14 mouse cellular contexts compared by ENCODE assay signal in the genomic region with DNA sequence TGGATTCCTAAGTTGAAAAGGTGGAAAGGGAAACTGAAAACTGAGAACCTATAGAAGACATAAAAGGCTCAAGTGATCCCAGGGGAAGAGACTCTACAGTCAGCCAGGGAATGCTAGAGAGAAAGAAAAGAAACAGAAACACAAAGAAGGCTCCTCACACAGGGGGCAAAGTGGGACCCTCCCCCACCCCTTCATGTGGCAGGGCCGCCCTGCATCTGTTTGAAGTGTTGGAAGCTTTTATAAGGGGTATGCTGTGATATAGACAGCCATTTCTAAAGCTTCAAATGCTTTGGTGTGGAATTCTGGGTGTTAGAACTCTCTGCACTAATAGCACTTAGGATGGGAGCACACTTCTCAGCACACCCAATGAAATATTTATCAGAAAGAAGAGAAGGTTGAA.
DNase-seq lines count a peak whose midpoint lies in the region; ATAC-seq lines count a peak whose summit lies in the region.
"Had no signal": no experiment of that assay in that cellular context is flagged by ENCODE, and none has a peak within 500 bp of the region (broad histone marks: within the 10 kb centered on the region; RNA-seq: fewer than 3 reads in every experiment).

No protein-coding gene starts in this region.

- H3K9me3 ChIP-seq in intestine, embryonic 15.5 days: no peaks in the 10 kb centered on the region
- H3K9me3 ChIP-seq in intestine, embryonic 16.5 days (ENCODE audit: control insufficient read depth, low read length): no peaks in the 10 kb centered on the region
- H3K9me3 ChIP-seq in midbrain, embryonic 13.5 days: no peaks in the 10 kb centered on the region; the same call in 1 of the 2 replicates
- H3K9me3 ChIP-seq in midbrain, embryonic 11.5 days (ENCODE audit: control insufficient read depth, low read length): no peaks in the 10 kb centered on the region
- H3K9me3 ChIP-seq in stomach, embryonic 16.5 days (replicated peaks; ENCODE audit: control insufficient read depth, low read length): no peaks in the 10 kb centered on the region

- H3K4me3 ChIP-seq in intestine, embryonic 15.5 days (replicated peaks): no peak overlapping the region
- H3K4me3 ChIP-seq in intestine, embryonic 16.5 days (ENCODE audit: low read length): no peak overlapping the region
- H3K4me3 ChIP-seq in midbrain, embryonic 13.5 days (replicated peaks): no peak overlapping the region
- no peak overlapping the region for H3K4me3 ChIP-seq in midbrain, embryonic 11.5 days (ENCODE audit: low read depth, low read length)
- H3K4me3 ChIP-seq in stomach, embryonic 16.5 days (replicated peaks; ENCODE audit: low read length): no peak overlapping the region

- H3K4me1 ChIP-seq in intestine, embryonic 15.5 days (replicated peaks): no peaks in the 10 kb centered on the region; the same call in 1 of the 2 replicates
- no peaks in the 10 kb centered on the region for H3K4me1 ChIP-seq in intestine, embryonic 16.5 days (ENCODE audit: control insufficient read depth, insufficient read depth, low read length)
- peaks cover 10% of the 10 kb centered on the region for H3K4me1 ChIP-seq in midbrain, embryonic 13.5 days (replicated peaks)
- 0 out of 2 replicates have a peak, but pooled peaks cover 3% of the 10 kb centered on the region for H3K4me1 ChIP-seq in midbrain, embryonic 11.5 days (ENCODE audit: control insufficient read depth, insufficient read depth, low read length)
- H3K4me1 ChIP-seq in stomach, embryonic 16.5 days (ENCODE audit: control insufficient read depth, insufficient read depth, low read length): peaks cover 5% of the 10 kb centered on the region

- H3K9ac ChIP-seq in intestine, embryonic 15.5 days: no peak overlapping the region
- H3K9ac ChIP-seq in intestine, embryonic 16.5 days (ENCODE audit: low read depth, low read length): no peak overlapping the region
- H3K9ac ChIP-seq in midbrain, embryonic 13.5 days (replicated peaks): no peak overlapping the region
- no peak overlapping the region for H3K9ac ChIP-seq in midbrain, embryonic 11.5 days (ENCODE audit: low read length)
- no peak overlapping the region for H3K9ac ChIP-seq in stomach, embryonic 16.5 days (ENCODE audit: low read length)
- H3K9ac ChIP-seq: liver, embryonic 14.5 days had no signal

- 0 out of 2 replicates have a peak overlapping the region, but pooled peaks have one; percentile 7 for H3K27ac ChIP-seq in intestine, embryonic 15.5 days
- no peak overlapping the region for H3K27ac ChIP-seq in intestine, embryonic 16.5 days (ENCODE audit: low read length)
- H3K27ac ChIP-seq in midbrain, embryonic 13.5 days: no peak overlapping the region
- no peak overlapping the region for H3K27ac ChIP-seq in midbrain, embryonic 11.5 days (ENCODE audit: low read depth, low read length)
- peak overlapping the region; percentile 67 for H3K27ac ChIP-seq in stomach, embryonic 16.5 days (ENCODE audit: low read length)
- H3K27ac ChIP-seq: liver, embryonic 14.5 days had no signal

- 71% methylated on average over 1 of the region's 1 CpGs for WGBS in intestine, embryonic 15.5 days
- WGBS in intestine, embryonic 16.5 days: 46% methylated on average over 1 of the region's 1 CpGs
- WGBS in midbrain, embryonic 13.5 days: 4% methylated on average over 1 of the region's 1 CpGs
- 5% methylated on average over 1 of the region's 1 CpGs for WGBS in midbrain, embryonic 11.5 days
- 52% methylated on average over 1 of the region's 1 CpGs for WGBS in stomach, embryonic 16.5 days

- DNase-seq in embryo, embryonic 10.5 days (ENCODE audit: low spot score): peak; percentile 28
- no peak for DNase-seq in embryo, embryonic 9.5 days (ENCODE audit: extremely low spot score)
- DNase-seq in midbrain, embryonic 11.5 days (ENCODE audit: low spot score, missing footprints): no peak
- no peak for DNase-seq in urinary bladder, postnatal 36 days (ENCODE audit: low spot score in 2 of 2)
- DNase-seq: cerebellum, adult 11-12 months; thymus, adult 2 months had no signal

- H3K36me3 ChIP-seq in intestine, embryonic 15.5 days: no peaks in the 10 kb centered on the region
- H3K36me3 ChIP-seq in intestine, embryonic 16.5 days (ENCODE audit: control insufficient read depth, insufficient read depth, low read length): no peaks in the 10 kb centered on the region
- no peaks in the 10 kb centered on the region for H3K36me3 ChIP-seq in midbrain, embryonic 13.5 days
- no peaks in the 10 kb centered on the region for H3K36me3 ChIP-seq in midbrain, embryonic 11.5 days (ENCODE audit: control insufficient read depth, insufficient read depth, low read length)
- no peaks in the 10 kb centered on the region for H3K36me3 ChIP-seq in stomach, embryonic 16.5 days (ENCODE audit: control insufficient read depth, insufficient read depth, low read length)

- H3K4me2 ChIP-seq in intestine, embryonic 15.5 days (replicated peaks): no peak overlapping the region
- H3K4me2 ChIP-seq in intestine, embryonic 16.5 days (ENCODE audit: low read depth, low read length): no peak overlapping the region
- H3K4me2 ChIP-seq in midbrain, embryonic 13.5 days (replicated peaks): no peak overlapping the region
- H3K4me2 ChIP-seq in midbrain, embryonic 11.5 days: no peak overlapping the region
- no peak overlapping the region for H3K4me2 ChIP-seq in stomach, embryonic 16.5 days (ENCODE audit: low read depth, low read length)
- H3K4me2 ChIP-seq: heart, embryonic 11.5 days had no signal

- H3K27me3 ChIP-seq in intestine, embryonic 15.5 days (replicated peaks): no peaks in the 10 kb centered on the region
- no peaks in the 10 kb centered on the region for H3K27me3 ChIP-seq in intestine, embryonic 16.5 days (replicated peaks; ENCODE audit: control insufficient read depth, insufficient read depth, low read length)
- no peaks in the 10 kb centered on the region for H3K27me3 ChIP-seq in midbrain, embryonic 13.5 days
- no peaks in the 10 kb centered on the region for H3K27me3 ChIP-seq in midbrain, embryonic 11.5 days (ENCODE audit: control insufficient read depth, insufficient read depth, low read length)
- no peaks in the 10 kb centered on the region for H3K27me3 ChIP-seq in stomach, embryonic 16.5 days (ENCODE audit: control insufficient read depth, insufficient read depth, low read length)
- H3K27me3 ChIP-seq: CH12.LX had no signal

- ATAC-seq in intestine, embryonic 15.5 days: no peak
- no peak for ATAC-seq in intestine, embryonic 16.5 days
- ATAC-seq in midbrain, embryonic 13.5 days: 0 out of 2 replicates have a peak, but pooled peaks have one; percentile 20
- ATAC-seq in midbrain, embryonic 11.5 days (ENCODE audit: low FRiP score): no peak
- no peak for ATAC-seq in stomach, embryonic 16.5 days (ENCODE audit: insufficient read depth, low FRiP score)
- ATAC-seq: activated CD4-positive, CD25-positive, alpha-beta regulatory T cell, adult 4 months had no signal

Comparison
In these comparisons a context has a peak if more than half of its experiments do, and no peak if none do; other contexts are left out.
1. H3K27ac ChIP-seq: peak in intestine, embryonic 15.5 days (single experiment) and stomach, embryonic 16.5 days (single experiment); none in intestine, embryonic 16.5 days (single experiment), midbrain, embryonic 13.5 days (single experiment) and midbrain, embryonic 11.5 days (single experiment).